Comparison of ENCODE assay signal across 10 mouse cellular contexts in the genomic region with DNA sequence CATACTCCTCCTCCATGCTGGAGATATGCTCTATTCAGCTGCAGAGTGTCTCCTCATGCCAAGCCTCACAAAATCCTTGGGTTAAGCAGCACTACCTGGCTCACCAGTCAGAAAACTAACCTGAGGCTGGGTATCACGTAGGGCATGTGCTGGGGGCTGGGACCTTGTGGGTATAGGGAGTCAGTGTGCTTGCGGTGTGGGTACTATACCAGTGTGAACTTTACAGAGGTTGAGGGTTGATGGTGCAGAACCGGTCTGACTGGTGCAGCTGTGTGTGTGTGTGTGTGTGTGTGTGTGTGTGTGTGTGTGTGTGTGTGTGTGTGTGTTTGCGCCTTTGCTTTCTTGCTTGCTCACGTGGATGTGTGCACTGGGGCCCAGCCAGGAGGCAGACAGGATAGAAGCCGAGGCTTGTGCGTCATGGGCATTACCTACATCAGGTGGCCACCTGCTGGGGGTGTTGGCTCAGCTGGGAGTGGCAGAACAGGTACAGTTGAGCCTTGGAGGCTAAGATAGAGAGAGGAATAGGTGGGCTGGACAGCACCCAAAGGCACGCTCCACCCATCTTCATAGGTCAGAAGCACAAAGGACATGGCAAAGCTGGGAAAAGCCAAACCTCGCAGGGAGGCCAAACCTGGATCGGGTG. TPM values are rescaled to one million over a fixed set of nuclear protein-coding genes. Genes with fewer than 3 reads are reported as not detected.
DNase-seq lines count a peak whose midpoint lies in the region; ATAC-seq and TF ChIP-seq lines count a peak whose summit lies in the region.
"Had no signal": no experiment of that assay in that cellular context is flagged by ENCODE, and none has a peak within 500 bp of the region (broad histone marks: within the 10 kb centered on the region; RNA-seq: fewer than 3 reads in every experiment).

No protein-coding gene starts in this region.

- intact Hi-C loops in gastrocnemius, adult 2 months (cut with DNase I), result no loop called here
- intact Hi-C loops in gastrocnemius, postnatal 36 days (cut with DNase I), result no loop called here

- H3K4me3 ChIP-seq in gastrocnemius, adult 2 months, result no peak overlapping the region
- no peak overlapping the region for H3K4me3 ChIP-seq in embryonic facial prominence, embryonic 10.5 days
- no peak overlapping the region for H3K4me3 ChIP-seq in hindbrain, postnatal 0 days (ENCODE audit: low read length)
- H3K4me3 ChIP-seq: neural tube, embryonic 15.5 days had no signal

- no peak overlapping the region for H3K4me2 ChIP-seq in hindbrain, postnatal 0 days (ENCODE audit: low read depth, low read length)
- H3K4me2 ChIP-seq: neural tube, embryonic 15.5 days had no signal

- DNase-seq in gastrocnemius, adult 2 months, result no peak
- DNase-seq in gastrocnemius, postnatal 36 days, result no peak
- peak; percentile 21 for DNase-seq in embryonic facial prominence, embryonic 10.5 days (ENCODE audit: low spot score)
- peak; percentile 86 to 90 for DNase-seq in kidney, adult 8-10 months
- peak; percentile 77 for DNase-seq in lung, postnatal 10 days
- DNase-seq in adrenal gland, postnatal 10 days, result no peak
- no peak for DNase-seq in hindbrain, postnatal 0 days (ENCODE audit: low spot score)

- no peak for ATAC-seq in hindbrain, postnatal 0 days
- ATAC-seq in activated CD4-positive, CD25-positive, alpha-beta regulatory T cell, adult 4 months, result no peak
- ATAC-seq: CD4-positive, CD25-positive, alpha-beta regulatory T cell, adult 4 months had no signal

- no peaks in the 10 kb centered on the region for H3K9me3 ChIP-seq in embryonic facial prominence, embryonic 10.5 days
- no peaks in the 10 kb centered on the region for H3K9me3 ChIP-seq in hindbrain, postnatal 0 days (ENCODE audit: low read length)
- H3K9me3 ChIP-seq: neural tube, embryonic 15.5 days had no signal

- peaks cover 44% of the 10 kb centered on the region for H3K4me1 ChIP-seq in embryonic facial prominence, embryonic 10.5 days
- peaks cover 10% of the 10 kb centered on the region; the same call in 1 of the 2 replicates for H3K4me1 ChIP-seq in hindbrain, postnatal 0 days (ENCODE audit: insufficient read depth, low read length)

- no peak overlapping the region for H3K9ac ChIP-seq in hindbrain, postnatal 0 days (replicated peaks; ENCODE audit: low read length)
- H3K9ac ChIP-seq: neural tube, embryonic 15.5 days had no signal

- no peaks in the 10 kb centered on the region for H3K27me3 ChIP-seq in embryonic facial prominence, embryonic 10.5 days (replicated peaks; ENCODE audit: low read depth, poor library complexity, severe bottlenecking)
- H3K27me3 ChIP-seq in hindbrain, postnatal 0 days (ENCODE audit: insufficient read depth, low read length), result no peaks in the 10 kb centered on the region
- H3K27me3 ChIP-seq: neural tube, embryonic 15.5 days had no signal

- WGBS in embryonic facial prominence, embryonic 10.5 days, result 82% methylated on average over 10 of the region's 10 CpGs
- 81% methylated on average over 10 of the region's 10 CpGs for WGBS in hindbrain, postnatal 0 days

- no peaks in the 10 kb centered on the region for H3K36me3 ChIP-seq in embryonic facial prominence, embryonic 10.5 days (replicated peaks)
- no peaks in the 10 kb centered on the region for H3K36me3 ChIP-seq in hindbrain, postnatal 0 days (ENCODE audit: insufficient read depth, low read length)
- H3K36me3 ChIP-seq: neural tube, embryonic 15.5 days had no signal

- peak overlapping the region; percentile 90 for H3K27ac ChIP-seq in gastrocnemius, adult 2 months
- H3K27ac ChIP-seq in embryonic facial prominence, embryonic 10.5 days (replicated peaks), result no peak overlapping the region
- no peak overlapping the region for H3K27ac ChIP-seq in hindbrain, postnatal 0 days
- H3K27ac ChIP-seq: neural tube, embryonic 15.5 days had no signal

- TF ChIP-seq CTCF in gastrocnemius, adult 2 months (IDR thresholded peaks at IDR 0.05), result no peak
- TF ChIP-seq CTCF in hindbrain, postnatal 0 days (IDR thresholded peaks at IDR 0.05; ENCODE audit: low read depth), result no peak

RNA-seq across cellular contexts. Expression of a gene that starts 10.4 kb away (rescaled TPM):
- total RNA-seq in gastrocnemius, adult 2 months (2021), result 10 to 100 TPM; 34.4 to 46.6 TPM
- 10 to 100 TPM; 22.1 to 32.2 TPM for total RNA-seq in gastrocnemius, postnatal 36 days (2021)
- polyA plus RNA-seq in embryonic facial prominence, embryonic 10.5 days (2016; fragmentation: Nextera tagmentation; extraction: Ambion mirVana), result 43.6 and 49.0 TPM in 2 replicates
- total RNA-seq in adrenal gland, postnatal 10 days (2021), result 10 to 100 TPM; 41.2 to 76.8 TPM
- 98.0 and 104 TPM in 2 replicates for total RNA-seq in hindbrain, postnatal 0 days (2014; rRNA removed)
- 69.8 TPM in 2 replicates for polyA plus RNA-seq in hindbrain, postnatal 0 days (2015; fragmentation: Nextera tagmentation; extraction: Ambion mirVana)
- polyA plus RNA-seq in activated CD4-positive, CD25-positive, alpha-beta regulatory T cell, adult 4 months (2017; shearing (Covaris generic)), result 1 to 10 TPM; 2.6 to 3.6 TPM

RNA-seq across cellular contexts. Expression of a gene that starts 32.2 kb away (rescaled TPM):
- 10 to 100 TPM in 1 of 2 experiments, 1 to 10 TPM in 1; 8.1 to 11.6 TPM for total RNA-seq in gastrocnemius, adult 2 months (2021)
- 1 to 10 TPM; 6.6 to 8.9 TPM for total RNA-seq in gastrocnemius, postnatal 36 days (2021)
- polyA plus RNA-seq in embryonic facial prominence, embryonic 10.5 days (2016; fragmentation: Nextera tagmentation; extraction: Ambion mirVana), result 92.2 and 93.9 TPM in 2 replicates
- total RNA-seq in adrenal gland, postnatal 10 days (2021), result 10 to 100 TPM; 26.6 to 34.4 TPM
- 15.9 and 18.9 TPM in 2 replicates for total RNA-seq in hindbrain, postnatal 0 days (2014; rRNA removed)
- polyA plus RNA-seq in hindbrain, postnatal 0 days (2015; fragmentation: Nextera tagmentation; extraction: Ambion mirVana), result 38.9 and 40.1 TPM in 2 replicates
- 10 to 100 TPM; 25.4 to 30.9 TPM for polyA plus RNA-seq in activated CD4-positive, CD25-positive, alpha-beta regulatory T cell, adult 4 months (2017; shearing (Covaris generic))

RNA-seq across cellular contexts. Expression of a gene that starts 32.5 kb away (rescaled TPM):
- 1 to 10 TPM; 3.9 to 6.6 TPM for total RNA-seq in gastrocnemius, adult 2 months (2021)
- total RNA-seq in gastrocnemius, postnatal 36 days (2021), result 1 to 10 TPM; 3.6 to 3.7 TPM
- polyA plus RNA-seq in embryonic facial prominence, embryonic 10.5 days (2016; fragmentation: Nextera tagmentation; extraction: Ambion mirVana), result 10.9 and 12.5 TPM in 2 replicates
- total RNA-seq in adrenal gland, postnatal 10 days (2021), result 10 to 100 TPM; 10.4 to 10.7 TPM
- total RNA-seq in hindbrain, postnatal 0 days (2014; rRNA removed), result 12.7 and 17.4 TPM in 2 replicates
- 6.3 and 7.2 TPM in 2 replicates for polyA plus RNA-seq in hindbrain, postnatal 0 days (2015; fragmentation: Nextera tagmentation; extraction: Ambion mirVana)
- polyA plus RNA-seq in activated CD4-positive, CD25-positive, alpha-beta regulatory T cell, adult 4 months (2017; shearing (Covaris generic)), result 10 to 100 TPM; 13.5 to 15.0 TPM

Comparison
In these comparisons a context has a peak if more than half of its experiments do, and no peak if none do; other contexts are left out.
1. DNase-seq: peak in embryonic facial prominence, embryonic 10.5 days (single experiment), kidney, adult 8-10 months (2 of 2) and lung, postnatal 10 days (single experiment); none in gastrocnemius, adult 2 months (single experiment), gastrocnemius, postnatal 36 days (0 of 2), adrenal gland, postnatal 10 days (single experiment) and hindbrain, postnatal 0 days (single experiment).